Mouse (Mus musculus) cerebellum, adult 9-10 months (tissue): Measurements from ENCODE around the gene Svs1.
"Not testable (repeated sequence)": the region's sequence is repeated elsewhere in the genome, so short reads cannot be mapped to it uniquely, and the experiment has no call there.

Source experiments
- DNase-seq: peaks from one replicate; pipeline ENCODE4 v3.0.0; 2022

Gene Svs1

GRCm38 (mm10) chr6:48986444-48986990, at the start of gene Svs1:
Gene Svs1, plus strand, starts transcription at chr6:48986861.
- no peak for DNase-seq

DNA sequence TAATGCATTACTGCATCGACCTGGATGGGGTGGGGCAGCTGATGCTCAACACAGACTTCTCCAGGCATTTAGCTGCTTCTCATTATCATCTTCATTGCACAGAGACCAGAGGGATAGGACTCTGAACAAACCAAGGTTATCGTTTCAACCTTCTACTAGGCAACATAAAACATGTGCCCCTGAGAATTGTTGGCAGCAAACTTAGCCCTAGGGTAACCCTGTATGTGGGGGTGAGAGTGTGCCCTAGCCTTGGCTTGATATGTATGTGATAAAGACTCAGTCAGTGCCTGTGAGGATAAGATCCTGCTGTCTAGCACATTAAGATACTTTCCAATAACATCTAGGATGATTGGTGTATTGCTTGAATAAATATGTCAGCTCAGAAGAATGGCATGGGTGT, 37.1 kb upstream of the Svs1 start:
- DNase-seq: no peak

GRCm38 (mm10) chr6:48950676-48951075, 36.0 kb upstream of the Svs1 start:
- no peak for DNase-seq

DNA sequence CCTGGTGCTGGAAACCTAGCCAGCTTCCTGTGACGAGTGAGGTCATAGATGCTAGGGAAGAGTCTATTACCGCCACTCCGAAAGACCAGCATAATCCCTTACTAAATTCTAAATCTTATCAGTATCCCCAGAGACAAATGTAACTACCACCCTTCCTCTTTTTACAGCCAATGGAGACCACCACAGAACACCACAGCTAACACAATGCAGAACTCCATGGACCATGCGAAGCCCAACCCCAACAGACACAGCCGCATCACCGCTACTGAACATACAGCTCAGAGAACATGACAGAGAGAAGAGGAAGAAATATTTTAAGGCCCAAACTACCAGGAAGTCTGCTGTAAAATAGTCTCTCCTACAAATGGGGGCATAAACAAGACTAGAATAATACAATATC, 35.0 kb upstream of the Svs1 start:
- DNase-seq: no peak

DNA sequence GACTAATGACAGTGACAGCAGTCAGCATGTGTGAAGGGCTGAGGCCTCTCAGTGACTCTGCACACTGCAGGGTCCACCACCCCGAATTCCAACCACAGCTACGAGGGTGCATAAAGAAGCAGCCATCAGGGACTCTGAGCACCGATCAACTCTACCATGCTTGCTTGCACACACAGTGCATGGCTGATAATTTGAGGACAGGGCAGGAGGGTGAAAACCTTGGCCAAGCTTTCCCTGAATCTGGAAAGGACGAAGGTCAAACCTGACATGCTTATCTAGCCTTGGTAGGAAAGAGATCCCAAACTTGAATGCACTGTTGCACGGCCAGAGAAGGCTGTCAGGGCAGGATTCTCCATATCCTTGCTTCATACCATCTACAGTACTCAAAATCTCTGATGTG, 33.4 kb upstream of the Svs1 start:
- no peak for DNase-seq

GRCm38 (mm10) chr6:48954211-48954610, 32.5 kb upstream of the Svs1 start:
- no peak for DNase-seq

GRCm38 (mm10) chr6:48954946-48955345, 31.7 kb upstream of the Svs1 start:
- DNase-seq: peak; percentile 4

DNA sequence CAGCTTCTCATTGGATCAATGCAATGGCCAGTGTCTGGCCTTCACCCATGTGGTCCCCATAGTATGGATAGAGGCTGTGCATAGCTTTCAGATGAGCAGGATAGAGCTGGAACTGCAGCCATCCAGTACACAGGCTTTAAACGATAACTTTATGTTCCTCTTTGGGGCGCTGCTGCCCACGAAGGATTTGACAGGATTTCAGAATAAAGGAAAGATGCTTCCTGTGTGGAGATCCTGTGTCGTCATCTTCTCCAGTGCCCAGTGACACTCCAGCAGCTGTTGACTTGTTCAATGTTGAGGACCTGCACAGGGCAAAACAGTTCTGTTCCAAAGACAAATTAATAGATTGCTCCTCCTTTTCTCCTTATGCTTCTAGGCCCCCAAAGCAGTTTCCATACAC, 29.9 kb upstream of the Svs1 start:
- DNase-seq: no peak

DNA sequence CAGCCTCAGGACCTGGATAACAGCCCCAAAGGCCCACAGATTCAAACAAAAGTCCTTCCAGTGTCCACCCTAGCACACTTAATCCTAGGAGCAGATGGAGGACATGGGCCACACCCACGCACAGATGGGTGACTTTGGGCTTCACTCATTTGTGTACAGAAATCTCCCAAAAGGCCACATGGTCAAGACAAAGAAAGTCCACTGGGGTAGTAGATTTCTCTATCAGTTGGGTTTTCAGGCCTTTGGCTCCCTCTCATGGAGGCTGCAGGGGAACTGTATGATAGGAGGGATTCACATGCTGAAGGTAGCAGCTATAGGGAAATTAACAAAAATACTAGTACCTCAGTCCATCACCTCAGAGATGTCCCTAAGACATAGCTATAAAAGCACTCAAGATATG, 28.6 kb upstream of the Svs1 start:
- DNase-seq: peak; percentile 1

- peak; percentile 3 for DNase-seq
Measured at GRCm38 (mm10) chr6:48959151-48959550, 27.5 kb upstream of the Svs1 start.

- not testable (repeated sequence) for DNase-seq
Measured at GRCm38 (mm10) chr6:48966696-48967095, 20.0 kb upstream of the Svs1 start.

DNA sequence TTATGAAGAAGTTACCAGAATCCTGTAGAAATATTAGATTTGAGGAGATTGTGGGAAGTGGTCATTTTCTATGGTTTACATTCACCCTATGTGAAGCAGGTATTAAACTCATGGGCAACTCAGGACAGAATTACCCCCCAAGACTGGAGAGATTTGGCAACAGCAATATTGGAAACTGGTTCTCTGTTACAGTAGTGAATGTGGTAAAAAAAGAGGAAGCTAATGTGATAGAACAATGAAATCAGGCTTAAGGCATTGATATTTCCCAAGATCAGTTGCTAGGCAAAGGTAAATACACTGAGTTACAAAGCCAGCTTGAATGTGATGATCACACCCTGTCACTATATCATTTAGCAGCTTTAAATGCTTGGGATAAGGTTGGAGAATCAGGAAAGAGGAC, 18.8 kb upstream of the Svs1 start:
- DNase-seq: no peak

GRCm38 (mm10) chr6:48974663-48975062, 12.0 kb upstream of the Svs1 start, which contains the start of gene Doxl2:
Gene Doxl2, plus strand, starts transcription at chr6:48974963.
- no peak for DNase-seq

- no peak for DNase-seq
Measured at GRCm38 (mm10) chr6:48979616-48980015, 7.0 kb upstream of the Svs1 start.

GRCm38 (mm10) chr6:48982305-48982704, 4.4 kb upstream of the Svs1 start:
- DNase-seq: no peak

DNA sequence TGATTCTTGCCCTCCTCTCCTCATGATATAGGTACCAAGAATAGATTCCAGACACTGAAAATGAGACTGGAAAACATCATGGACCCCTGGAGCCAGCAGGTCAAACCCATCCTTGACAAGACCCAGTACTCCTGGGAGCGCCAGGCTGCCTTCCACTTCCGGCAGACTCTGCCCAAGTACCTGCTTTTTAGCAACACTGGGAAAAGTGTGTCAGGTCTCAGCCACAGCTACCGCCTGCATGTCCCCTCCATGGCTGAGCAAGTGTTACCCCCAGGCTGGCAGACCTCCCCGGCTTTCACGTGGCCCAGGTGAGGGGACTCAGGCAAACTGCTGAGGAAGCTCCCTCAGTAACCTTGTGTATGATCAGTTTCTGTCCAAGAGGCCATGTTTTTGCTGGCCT, 3.3 kb downstream of the Svs1 start:
- no peak for DNase-seq

- DNase-seq: no peak
Measured at GRCm38 (mm10) chr6:48991991-48992390, 5.3 kb downstream of the Svs1 start.

DNA sequence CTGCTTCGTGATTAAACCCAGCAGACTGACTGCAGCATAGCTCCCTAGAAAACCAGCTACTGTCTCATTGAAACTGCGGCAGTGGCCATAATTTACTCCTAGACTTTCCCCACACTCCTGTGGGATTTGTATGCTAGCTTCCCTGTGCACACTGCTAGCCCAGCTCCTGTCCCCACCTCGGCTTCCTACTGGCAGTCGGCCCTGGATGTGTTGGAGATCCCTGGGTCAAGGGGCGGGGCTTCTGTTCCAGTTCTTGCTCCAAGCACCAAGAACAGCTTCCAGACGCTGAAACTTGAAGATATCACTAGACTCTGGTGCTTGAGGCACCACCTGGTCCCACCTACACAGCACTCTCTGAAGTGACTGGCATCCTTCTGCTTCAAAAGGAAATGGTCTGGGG, 11.5 kb downstream of the Svs1 start:
- DNase-seq: no peak

- no peak for DNase-seq
Measured at GRCm38 (mm10) chr6:48998796-48999195, 12.1 kb downstream of the Svs1 start.

- DNase-seq: no peak
Measured at GRCm38 (mm10) chr6:49003381-49003780, 16.7 kb downstream of the Svs1 start.

GRCm38 (mm10) chr6:49007981-49008380, 21.3 kb downstream of the Svs1 start:
- DNase-seq: peak; percentile 51

GRCm38 (mm10) chr6:49008420-49009160, 21.9 kb downstream of the Svs1 start:
- DNase-seq: no peak

GRCm38 (mm10) chr6:49009161-49009555, 22.5 kb downstream of the Svs1 start:
- no peak for DNase-seq

DNA sequence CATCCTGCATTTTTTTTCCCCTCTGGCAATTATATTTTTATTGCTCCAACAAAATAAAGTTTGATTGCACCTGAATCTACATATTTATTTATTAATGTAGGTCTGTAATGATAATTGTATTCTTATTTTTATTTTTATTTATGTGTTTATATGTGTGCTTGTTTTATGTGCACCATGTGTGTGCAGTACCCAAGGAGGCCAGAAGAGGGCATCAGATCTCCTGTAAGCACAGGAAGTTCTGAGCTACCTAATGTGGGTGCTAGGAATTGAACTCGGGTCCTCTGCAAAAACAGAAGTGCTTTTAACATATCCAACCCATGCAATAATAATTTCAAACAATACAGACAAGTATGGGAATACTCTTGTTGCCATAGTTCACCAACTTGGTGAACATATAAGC, 23.0 kb downstream of the Svs1 start:
- DNase-seq: no peak

DNA sequence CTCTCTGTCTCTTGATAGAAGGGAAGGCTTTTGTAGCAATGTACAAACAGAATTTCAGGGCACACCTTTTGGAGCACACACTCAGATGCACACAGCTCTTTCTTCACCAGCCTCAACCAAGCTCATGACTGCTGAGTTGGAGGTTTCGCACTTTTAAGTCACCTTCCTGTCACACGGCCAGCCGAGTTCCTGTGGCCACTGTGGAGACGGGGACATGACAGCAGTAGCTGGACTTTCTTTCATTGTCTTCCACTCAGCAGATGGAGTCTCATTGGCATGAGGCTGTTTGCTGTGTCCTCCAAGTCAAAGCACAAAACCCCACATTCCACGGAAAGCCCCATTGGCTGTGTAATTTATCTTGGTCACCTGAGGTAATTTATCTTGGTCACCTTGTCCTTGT, 24.5 kb downstream of the Svs1 start:
- DNase-seq: no peak
